Mouse (Mus musculus) gastrocnemius, postnatal 25 days (tissue): Measurements from ENCODE around the gene Cdhr2. TPM values are rescaled to one million over a fixed set of nuclear protein-coding genes. Genes with fewer than 3 reads are reported as not detected.

Experiments used
- DNase-seq: peaks from one replicate; pipeline ENCODE4 v3.0.0; 2022
- total RNA-seq, 2 experiments: library from RNA; stranded (reverse); gene quantifications; 1 replicate in 1 of 2; 2 replicates in 1 of 2; pipeline ENCODE4 v1.2.3; 2021

The Cdhr2 gene
- total RNA-seq, 2 experiments from 2014 or later: not detected

GRCm38 (mm10) chr13:54693558-54694347, 7.5 kb upstream of the Cdhr2 start, which contains the start of gene Rnf44:
Rnf44 (minus strand) TSS chr13:54693907.
- DNase-seq: peak; percentile 100

GRCm38 (mm10) chr13:54694348-54695060, 6.8 kb upstream of the Cdhr2 start:
- DNase-seq: no peak

GRCm38 (mm10) chr13:54695479-54696230, 5.6 kb upstream of the Cdhr2 start:
- no peak for DNase-seq

- no peak for DNase-seq
Measured at GRCm38 (mm10) chr13:54702507-54702906, 1.2 kb downstream of the Cdhr2 start.

- DNase-seq: no peak
Measured at GRCm38 (mm10) chr13:54704890-54705289, 3.6 kb downstream of the Cdhr2 start.

- DNase-seq: no peak
Measured at GRCm38 (mm10) chr13:54710866-54711265, 9.6 kb downstream of the Cdhr2 start.

GRCm38 (mm10) chr13:54714393-54714792, 13.1 kb downstream of the Cdhr2 start:
- DNase-seq: no peak

GRCm38 (mm10) chr13:54714996-54715395, 13.7 kb downstream of the Cdhr2 start:
- no peak for DNase-seq

GRCm38 (mm10) chr13:54716916-54717315, 15.7 kb downstream of the Cdhr2 start:
- DNase-seq: no peak

- no peak for DNase-seq
Measured at GRCm38 (mm10) chr13:54723143-54723542, 21.9 kb downstream of the Cdhr2 start.

- no peak for DNase-seq
Measured at GRCm38 (mm10) chr13:54726131-54726530, 24.9 kb downstream of the Cdhr2 start.

- no peak for DNase-seq
Measured at GRCm38 (mm10) chr13:54736931-54737330, 35.7 kb downstream of the Cdhr2 start.

- no peak for DNase-seq
Measured at GRCm38 (mm10) chr13:54737488-54738212, 36.4 kb downstream of the Cdhr2 start.

- no peak for DNase-seq
Measured at GRCm38 (mm10) chr13:54738213-54738601, 36.9 kb downstream of the Cdhr2 start.

GRCm38 (mm10) chr13:54746110-54746509, 44.8 kb downstream of the Cdhr2 start:
- no peak for DNase-seq

GRCm38 (mm10) chr13:54746896-54747295, 45.6 kb downstream of the Cdhr2 start:
- no peak for DNase-seq

- no peak for DNase-seq
Measured at GRCm38 (mm10) chr13:54748190-54748589, 46.9 kb downstream of the Cdhr2 start.

GRCm38 (mm10) chr13:54748721-54749060, 47.4 kb downstream of the Cdhr2 start:
- no peak for DNase-seq

GRCm38 (mm10) chr13:54749061-54749863, 48.0 kb downstream of the Cdhr2 start:
- no peak for DNase-seq

- DNase-seq: no peak
Measured at GRCm38 (mm10) chr13:54749864-54750411, 48.7 kb downstream of the Cdhr2 start, which contains the start of gene Gprin1. Gprin1 (minus strand) TSS chr13:54749874.

- DNase-seq: no peak
Measured at GRCm38 (mm10) chr13:54750699-54751098, 49.4 kb downstream of the Cdhr2 start.
